Mouse (Mus musculus) kidney, postnatal 0 days (tissue): ENCODE results near the gene Pdcl. TPM values are rescaled to one million over a fixed set of nuclear protein-coding genes. Genes with fewer than 3 reads are reported as not detected.

Experiments used
- ATAC-seq: fragments of 200-750 bp; cut with Nextera tagmentation; replicated peaks from 2 replicates; pipeline ENCODE4 v1.8.0; 2017; ENCODE audit warnings: low read depth, moderate number of reproducible peaks, moderate TSS enrichment, moderate library complexity; ENCODE audit not compliant: low FRiP score
- DNase-seq: peaks from one replicate; pipeline ENCODE4 v3.0.0-alpha.2; 2016; ENCODE audit warnings: low spot score
- H3K27ac ChIP-seq: fragments of 300-500 bp; sonication (generic); 2 replicates; pipeline ENCODE4 v1.5.1; 2014; ENCODE audit warnings: mild to moderate bottlenecking
- H3K27me3 ChIP-seq: fragments of 300-500 bp; sonication (generic); 2 replicates; pipeline ENCODE4 v1.6.1; 2014; ENCODE audit warnings: low read length, mixed read lengths; ENCODE audit not compliant: insufficient read depth
- H3K36me3 ChIP-seq: fragments of 300-500 bp; sonication (generic); 2 replicates; pipeline ENCODE4 v1.6.1; 2014; ENCODE audit warnings: low read length, mixed read lengths; ENCODE audit not compliant: insufficient read depth
- H3K4me1 ChIP-seq: fragments of 300-500 bp; sonication (generic); replicated peaks from 2 replicates; pipeline ENCODE4 v1.6.1; 2014; ENCODE audit warnings: antibody characterized with exemption, low read length, mixed read lengths; ENCODE audit not compliant: insufficient read depth
- H3K4me2 ChIP-seq: fragments of 300-500 bp; sonication (generic); 2 replicates; pipeline ENCODE4 v1.6.1; 2014; ENCODE audit warnings: mild to moderate bottlenecking, low read length, moderate library complexity, mixed read lengths
- H3K4me3 ChIP-seq: fragments of 300-500 bp; sonication (generic); replicated peaks from 2 replicates; pipeline ENCODE4 v1.5.1; 2014; ENCODE audit warnings: low read depth, low read length
- H3K9ac ChIP-seq: fragments of 300-500 bp; sonication (generic); 2 replicates; pipeline ENCODE4 v1.6.1; 2014; ENCODE audit warnings: low read depth, low read length
- H3K9me3 ChIP-seq: fragments of 300-500 bp; sonication (generic); replicated peaks from 2 replicates; pipeline ENCODE4 v1.6.1; 2016; ENCODE audit warnings: low read length, inconsistent platforms, mixed read lengths
- CTCF ChIP-seq: IDR thresholded peaks from 2 replicates; pipeline ENCODE4 v1.5.1; 2016; ENCODE audit warnings: antibody characterized with exemption, low read depth, mild to moderate bottlenecking, moderate library complexity
- WGBS: fragments of 180-500 bp; shearing (Covaris S2); extraction: QIAGEN DNeasy Blood & Tissue Kit; methylation state at CpG from one replicate; pipeline ENCODE4 v1.1.7; 2014; 5-methylcytosine and 5-hydroxymethylcytosine counted together
- polyA plus RNA-seq: library from polyadenylated mRNA; unstranded; fragments of >200 nt; fragmentation: Nextera tagmentation; extraction: Ambion mirVana; gene quantifications from 2 replicates; pipeline ENCODE4 v1.2.1, GENCODE M21; 2015

The Pdcl gene
- polyA plus RNA-seq, 1 experiment from 2014 or later = 50.1 TPM

GRCm38 (mm10) chr2:37359908-37360307, 776 bp upstream of the Pdcl start:
- TF ChIP-seq CTCF = no peak
- DNase-seq = no peak
- WGBS = 90% methylated on average over 2 of the region's 2 CpGs

GRCm38 (mm10) chr2:37355571-37355970, 3.6 kb downstream of the Pdcl start:
- Histone ChIP-seq H3K4me3 (no peak overlapping the region), H3K9ac (no peak overlapping the region), H3K9me3 (no peaks in the 10 kb centered on the region), H3K27me3 (no peaks in the 10 kb centered on the region), H3K4me2 (no peak overlapping the region), H3K4me1 (peaks cover 3% of the 10 kb centered on the region; the same call in 1 of the 2 replicates), H3K27ac (no peak overlapping the region), H3K36me3 (peaks cover 46% of the 10 kb centered on the region)
- WGBS = over 99% methylated on average over 5 of the region's 5 CpGs
- DNase-seq (no peak), ATAC-seq (no peak)
- TF ChIP-seq CTCF = no peak

More at GRCm38 (mm10) chr2:37359908-37360307, 776 bp upstream of the Pdcl start:
- Histone ChIP-seq H3K36me3 (peaks cover 16% of the 10 kb centered on the region), H3K4me3 (no peak overlapping the region), H3K27me3 (no peaks in the 10 kb centered on the region), H3K9me3 (no peaks in the 10 kb centered on the region), H3K27ac (no peak overlapping the region), H3K4me1 (peaks cover 3% of the 10 kb centered on the region; the same call in 1 of the 2 replicates), H3K4me2 (peak overlapping the region; percentile 74), H3K9ac (0 out of 2 replicates have a peak overlapping the region, but pooled peaks have one; percentile 3)
- no peak for ATAC-seq

- 78% methylated on average over 7 of the region's 7 CpGs for whole genome bisulfite sequencing
- no peak overlapping the region for H3K4me2 ChIP-seq
- no peak for TF ChIP-seq CTCF
- DNase-seq (peak; percentile 19), ATAC-seq (no peak)
- peaks cover 46% of the 10 kb centered on the region for H3K36me3 ChIP-seq
- no peaks in the 10 kb centered on the region for H3K4me1 ChIP-seq
- no peak overlapping the region for H3K4me3 ChIP-seq
- H3K9ac ChIP-seq = no peak overlapping the region
- no peaks in the 10 kb centered on the region for H3K27me3 ChIP-seq
- no peak overlapping the region for H3K27ac ChIP-seq
- H3K9me3 ChIP-seq = no peaks in the 10 kb centered on the region
Measured at GRCm38 (mm10) chr2:37351671-37352070, 7.5 kb downstream of the Pdcl start.

GRCm38 (mm10) chr2:37338497-37339187, 20.5 kb downstream of the Pdcl start:
- 53% methylated on average over 10 of the region's 10 CpGs for WGBS
- TF ChIP-seq CTCF = peak; percentile 74
- no peak for ATAC-seq
- Histone ChIP-seq H3K4me2 (no peak overlapping the region), H3K27ac (no peak overlapping the region), H3K27me3 (no peaks in the 10 kb centered on the region), H3K9me3 (no peaks in the 10 kb centered on the region), H3K4me3 (no peak overlapping the region), H3K4me1 (no peaks in the 10 kb centered on the region), H3K9ac (no peak overlapping the region), H3K36me3 (no peaks in the 10 kb centered on the region)
- peak; percentile 76 for DNase-seq

- Histone ChIP-seq H3K4me3 (no peak overlapping the region), H3K27me3 (no peaks in the 10 kb centered on the region), H3K4me1 (no peaks in the 10 kb centered on the region), H3K36me3 (no peaks in the 10 kb centered on the region), H3K27ac (no peak overlapping the region), H3K4me2 (no peak overlapping the region), H3K9me3 (no peaks in the 10 kb centered on the region), H3K9ac (no peak overlapping the region)
- 78% methylated on average over 2 of the region's 2 CpGs for WGBS
- no peak for DNase-seq
- TF ChIP-seq CTCF = no peak
- ATAC-seq = no peak
Measured at GRCm38 (mm10) chr2:37333321-37333720, 25.8 kb downstream of the Pdcl start.

GRCm38 (mm10) chr2:37326215-37326614, 32.9 kb downstream of the Pdcl start, which contains the start of gene Olfr368:
TSS of gene Olfr368 (plus strand) at chr2:37326515.
- ATAC-seq (no peak), DNase-seq (no peak)
- H3K36me3 ChIP-seq = no peaks in the 10 kb centered on the region
- no peaks in the 10 kb centered on the region for H3K9me3 ChIP-seq
- H3K4me2 ChIP-seq = no peak within 1 kb of the TSS
- H3K9ac ChIP-seq = no peak within 1 kb of the TSS
- H3K4me3 ChIP-seq = no peak within 1 kb of the TSS
- WGBS = 91% methylated on average over 1 of the region's 1 CpGs
- H3K27ac ChIP-seq = no peak within 1 kb of the TSS
- no peaks in the 10 kb centered on the region for H3K27me3 ChIP-seq
- no peak for TF ChIP-seq CTCF
- H3K4me1 ChIP-seq = no peaks in the 10 kb centered on the region

Other genes with a start within 250 kb of the Pdcl start
- gene Olfr362, start 241.4 kb downstream of the Pdcl start, polyA plus RNA-seq = not detected in 2 replicates
- not detected in 2 replicates for gene Olfr364-ps1, start 220.0 kb downstream of the Pdcl start, polyA plus RNA-seq
- not detected in 2 replicates for gene Olfr365, start 171.1 kb downstream of the Pdcl start, polyA plus RNA-seq
- not detected in 2 replicates for gene Olfr366, start 147.8 kb downstream of the Pdcl start, polyA plus RNA-seq
- not detected in 2 replicates for gene Olfr368, start 32.8 kb downstream of the Pdcl start, polyA plus RNA-seq
- gene Rc3h2, start 63.6 kb upstream of the Pdcl start, polyA plus RNA-seq = 8.5 and 8.9 TPM in 2 replicates
- 3.5 and 4.8 TPM in 2 replicates for gene Zbtb26, start 83.8 kb upstream of the Pdcl start, polyA plus RNA-seq
- gene Zbtb6, start 83.8 kb upstream of the Pdcl start, polyA plus RNA-seq = 5.0 and 5.3 TPM in 2 replicates
- gene Rabgap1, start 83.9 kb upstream of the Pdcl start, polyA plus RNA-seq = 28.3 and 30.5 TPM in 2 replicates
- 0.67 and 1.0 TPM in 2 replicates for gene Gpr21, start 157.0 kb upstream of the Pdcl start, polyA plus RNA-seq